Mouse (Mus musculus): ENCODE measurements around the gene Zfyve1. TPM values are rescaled to one million over a fixed set of nuclear protein-coding genes. Genes with fewer than 3 reads are reported as not detected.

Gene Zfyve1
- polyA plus RNA-seq (2017; shearing (Covaris generic)) = 8.5 TPM

GRCm38 (mm10) chr12:83597025-83597501 is at the start of gene Zfyve1:
Gene Zfyve1, minus strand, starts transcription at chr12:83597222.

GRCm38 (mm10) chr12:83630936-83631335 is 33.9 kb upstream of the Zfyve1 start, which contains the start of gene Rbm25:
Gene Rbm25, plus strand, starts transcription at chr12:83631236.

DNA sequence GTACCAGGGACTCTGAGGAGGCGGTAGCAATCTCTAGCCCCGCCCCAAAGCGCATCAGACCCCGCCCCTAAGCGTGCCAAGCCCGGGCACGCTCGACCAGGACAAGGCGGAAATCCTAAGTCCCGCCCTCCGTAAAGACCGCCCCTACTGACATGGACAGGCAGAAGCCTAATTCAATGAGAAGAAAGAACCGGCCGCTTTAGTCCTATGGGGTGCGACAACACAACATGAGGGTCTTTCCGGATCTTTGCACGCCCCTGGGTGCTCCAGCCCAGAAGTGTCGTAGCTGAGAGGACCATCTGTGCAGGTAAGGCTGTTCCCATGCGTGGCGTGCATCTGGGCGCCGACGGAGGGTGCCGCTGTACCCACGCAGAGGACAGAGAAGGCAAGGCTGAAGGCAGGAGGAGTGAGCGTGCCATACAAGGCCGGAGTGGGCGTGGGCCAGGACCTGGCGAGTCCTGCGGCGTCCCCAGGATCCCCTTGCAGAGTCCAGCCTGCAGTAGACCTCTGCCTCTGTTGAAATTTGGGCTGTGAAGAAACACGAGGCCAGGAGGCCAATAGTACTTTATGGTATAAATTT is 76.6 kb downstream of the Zfyve1 start, which contains the start of gene Dcaf4:
Dcaf4 (plus strand) TSS at position 156 of the 580 bp plus-strand sequence.

Other genes starting within 250 kb of the Zfyve1 start
- gene Dpf3, start 109.5 kb downstream of the Zfyve1 start, polyA plus RNA-seq (2017; shearing (Covaris generic)) = 0.94 TPM
- 12.1 TPM for gene Dcaf4, start 76.8 kb downstream of the Zfyve1 start, polyA plus RNA-seq (2017; shearing (Covaris generic))
- 339 TPM for gene Rbm25, start 34.0 kb upstream of the Zfyve1 start, polyA plus RNA-seq (2017; shearing (Covaris generic))
- 118 TPM for gene Psen1, start 90.9 kb upstream of the Zfyve1 start, polyA plus RNA-seq (2017; shearing (Covaris generic))
- not detected for gene Papln, start 166.4 kb upstream of the Zfyve1 start, polyA plus RNA-seq (2017; shearing (Covaris generic))